Comparison of ENCODE assay signal across 9 mouse cellular contexts in the genomic region with DNA sequence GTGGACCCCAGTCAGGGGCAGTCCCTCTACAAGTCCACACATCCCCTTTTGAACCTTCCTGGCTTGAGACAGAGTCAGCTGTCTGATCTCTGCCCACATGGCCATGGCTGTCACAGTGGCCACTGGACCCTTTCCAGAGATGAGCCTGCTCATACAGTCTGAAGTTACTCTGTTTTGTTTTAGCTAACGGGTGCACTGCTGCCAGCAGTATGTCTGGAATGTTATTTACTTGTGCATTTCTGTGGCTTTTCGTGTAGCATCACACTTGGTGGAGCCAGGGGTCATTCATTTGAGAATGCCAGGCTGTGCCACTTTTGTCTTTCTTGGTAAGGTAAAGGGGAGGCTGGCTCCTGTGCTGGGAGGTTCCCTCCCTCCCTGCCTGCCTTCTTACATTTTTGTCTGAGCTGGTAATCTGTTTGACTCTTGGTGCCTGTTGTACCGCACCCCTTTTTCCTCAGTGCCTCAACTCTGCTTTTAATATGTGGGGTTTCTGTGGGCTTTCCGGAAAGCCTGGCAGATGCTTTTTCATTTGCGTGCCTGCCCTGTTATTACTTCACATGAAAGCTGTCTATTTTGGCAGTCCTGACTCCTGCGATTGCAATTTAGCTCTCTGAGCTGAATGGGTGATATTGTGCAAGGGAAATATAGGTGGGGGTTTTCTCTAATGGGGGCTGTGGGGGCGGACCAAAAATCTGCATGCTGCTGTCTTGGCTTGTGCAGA.
DNase-seq lines count a peak whose midpoint lies in the region; ATAC-seq and TF ChIP-seq lines count a peak whose summit lies in the region.
"Had no signal": no experiment of that assay in that cellular context is flagged by ENCODE, and none has a peak within 500 bp of the region (broad histone marks: within the 10 kb centered on the region; RNA-seq: fewer than 3 reads in every experiment).

No protein-coding gene starts in this region.

- no peak for TF ChIP-seq CTCF in intestine, postnatal 0 days (IDR thresholded peaks at IDR 0.05; ENCODE audit: low read depth)
- peak; percentile 7 for TF ChIP-seq CTCF in Patski (IDR thresholded peaks at IDR 0.05)

- no peak overlapping the region for H3K27ac ChIP-seq in intestine, embryonic 15.5 days
- no peak overlapping the region for H3K27ac ChIP-seq in intestine, postnatal 0 days (ENCODE audit: low read depth, low read length)
- peak overlapping the region; percentile 67; the same call in 1 of the 2 replicates for H3K27ac ChIP-seq in embryonic facial prominence, embryonic 12.5 days
- H3K27ac ChIP-seq: heart, adult 2 months had no signal

- no peaks in the 10 kb centered on the region for H3K27me3 ChIP-seq in intestine, embryonic 15.5 days (replicated peaks)
- H3K27me3 ChIP-seq in intestine, postnatal 0 days (replicated peaks; ENCODE audit: control insufficient read depth, insufficient read depth, low read length): no peaks in the 10 kb centered on the region
- no peaks in the 10 kb centered on the region for H3K27me3 ChIP-seq in Patski
- H3K27me3 ChIP-seq in embryonic facial prominence, embryonic 12.5 days: no peaks in the 10 kb centered on the region

- POLR2A ChIA-PET in Patski (lab: Charles Lee): interaction anchor here (0.6 to 3.6 kb wide), 7 partner anchors 10 to 121 kb away, joined by 3 to 17 read pairs (median 4); no protein-coding TSS in a partner anchor

- peaks cover 6% of the 10 kb centered on the region; the same call in 1 of the 2 replicates for H3K4me1 ChIP-seq in intestine, embryonic 15.5 days (replicated peaks)
- H3K4me1 ChIP-seq in intestine, postnatal 0 days (replicated peaks; ENCODE audit: control insufficient read depth, insufficient read depth, low read length): no peaks in the 10 kb centered on the region
- peaks cover 12% of the 10 kb centered on the region; the same call in 1 of the 2 replicates for H3K4me1 ChIP-seq in embryonic facial prominence, embryonic 12.5 days

- H3K9ac ChIP-seq in intestine, embryonic 15.5 days: no peak overlapping the region
- H3K9ac ChIP-seq in intestine, postnatal 0 days (ENCODE audit: low read depth, low read length): no peak overlapping the region
- no peak overlapping the region for H3K9ac ChIP-seq in embryonic facial prominence, embryonic 12.5 days

- in situ Hi-C loops in Patski (cut with MboI; ENCODE audit: low pct_unique_long_range_greater_than_20kb): loop anchor here (5.0 kb wide), 1 partner anchor 87 kb away; no protein-coding TSS in a partner anchor

- DNase-seq in Patski (ENCODE audit: low read depth, low spot score): peak; percentile 83
- DNase-seq in layer of hippocampus, adult 18-20 months (ENCODE audit: low spot score in 2 of 2): peak; percentile 78 to 91
- DNase-seq in telencephalon, adult 2 months (ENCODE audit: low read depth, low spot score): peak; percentile 70
- no peak for DNase-seq in embryo, embryonic 10 days (ENCODE audit: low spot score)
- no peak for DNase-seq in retina, postnatal 1 day

- H3K36me3 ChIP-seq in intestine, embryonic 15.5 days: no peaks in the 10 kb centered on the region
- no peaks in the 10 kb centered on the region for H3K36me3 ChIP-seq in intestine, postnatal 0 days (ENCODE audit: control insufficient read depth, insufficient read depth)
- no peaks in the 10 kb centered on the region for H3K36me3 ChIP-seq in embryonic facial prominence, embryonic 12.5 days

- 57% methylated on average over 7 of the region's 7 CpGs for WGBS in intestine, embryonic 15.5 days
- 65% methylated on average over 7 of the region's 7 CpGs for WGBS in intestine, postnatal 0 days
- 47% methylated on average over 7 of the region's 7 CpGs for WGBS in embryonic facial prominence, embryonic 12.5 days

- CTCF ChIA-PET in Patski (lab: Charles Lee): interaction anchor here (1.2 to 2.3 kb wide), 9 partner anchors 11 to 108 kb away, joined by 3 to 11 read pairs (median 5); no protein-coding TSS in a partner anchor

- no peak overlapping the region for H3K4me3 ChIP-seq in intestine, embryonic 15.5 days (replicated peaks)
- no peak overlapping the region for H3K4me3 ChIP-seq in intestine, postnatal 0 days (ENCODE audit: low read depth, low read length)
- H3K4me3 ChIP-seq in embryonic facial prominence, embryonic 12.5 days: no peak overlapping the region
- H3K4me3 ChIP-seq: heart, adult 2 months had no signal

- 0 out of 2 replicates have a peak, but pooled peaks have one; percentile 26 for ATAC-seq in intestine, embryonic 15.5 days
- no peak for ATAC-seq in intestine, postnatal 0 days
- ATAC-seq in Patski: peak; percentile 95
- ATAC-seq in embryonic facial prominence, embryonic 12.5 days (ENCODE audit: insufficient number of reproducible peaks, insufficient read depth, low FRiP score, low TSS enrichment): no peak

- H3K9me3 ChIP-seq in intestine, embryonic 15.5 days: no peaks in the 10 kb centered on the region
- H3K9me3 ChIP-seq in intestine, postnatal 0 days (ENCODE audit: control insufficient read depth): no peaks in the 10 kb centered on the region
- no peaks in the 10 kb centered on the region for H3K9me3 ChIP-seq in embryonic facial prominence, embryonic 12.5 days

- no peak overlapping the region for H3K4me2 ChIP-seq in intestine, embryonic 15.5 days (replicated peaks)
- H3K4me2 ChIP-seq in intestine, postnatal 0 days (replicated peaks; ENCODE audit: low read depth): no peak overlapping the region
- H3K4me2 ChIP-seq in embryonic facial prominence, embryonic 12.5 days (replicated peaks): no peak overlapping the region

Comparison
In these comparisons a context has a peak if more than half of its experiments do, and no peak if none do; other contexts are left out.
1. ATAC-seq: peak in intestine, embryonic 15.5 days (single experiment) and Patski (single experiment); none in intestine, postnatal 0 days (single experiment) and embryonic facial prominence, embryonic 12.5 days (single experiment).
2. DNase-seq: peak in Patski (single experiment), layer of hippocampus, adult 18-20 months (2 of 2) and telencephalon, adult 2 months (single experiment); none in embryo, embryonic 10 days (single experiment) and retina, postnatal 1 day (single experiment).